Mouse (Mus musculus) kidney, adult 18-20 months (tissue): ENCODE measurements at regions not wholly inside any gene's neighbourhood (a gene's known extent, or its start where the extent isn't known, plus 50 kb on each side); places are given as distances from the start of the nearest gene placed in this dataset.
"Not testable (repeated sequence)": the region's sequence is repeated elsewhere in the genome, so short reads cannot be mapped to it uniquely, and the experiment has no call there.

Experiments used
- DNase-seq: peaks from one replicate; pipeline ENCODE4 v3.0.0; 2021

DNA sequence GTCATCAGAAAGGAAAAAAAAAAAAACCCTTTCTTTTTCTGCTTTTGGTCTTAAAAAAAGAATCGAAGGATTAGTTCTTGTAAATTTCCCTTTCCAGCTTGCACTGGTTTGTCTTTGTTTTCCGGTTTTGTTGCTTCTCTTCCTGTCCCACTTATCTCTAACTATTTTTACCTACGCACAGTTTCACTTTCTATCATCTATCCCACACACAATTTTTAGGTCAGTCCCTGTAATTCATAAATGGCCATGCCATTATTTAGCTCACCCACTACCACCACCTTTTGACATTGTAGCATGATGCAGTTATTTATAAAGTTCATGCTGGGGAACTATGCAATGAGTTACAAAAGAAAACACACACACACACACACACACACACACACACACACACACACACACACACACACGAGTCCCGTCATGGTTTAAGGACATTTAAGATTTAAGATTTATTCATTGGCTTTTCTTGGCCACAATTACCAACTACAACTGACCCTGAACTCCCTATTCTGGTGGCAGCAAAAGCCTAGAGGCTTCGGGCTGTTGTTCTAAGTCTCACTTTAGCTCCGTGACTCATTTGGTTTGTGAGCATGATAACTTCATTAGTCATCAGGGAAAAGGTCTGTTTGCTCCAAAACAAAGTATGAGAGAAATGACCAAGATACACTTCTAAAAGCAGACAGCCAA lies 164.6 kb upstream of the Gm10131 start:
- DNase-seq: no peak

GRCm38 (mm10) chr8:34274796-34275195 lies 163.3 kb upstream of the Gm10131 start:
- not testable (repeated sequence) for DNase-seq

DNA sequence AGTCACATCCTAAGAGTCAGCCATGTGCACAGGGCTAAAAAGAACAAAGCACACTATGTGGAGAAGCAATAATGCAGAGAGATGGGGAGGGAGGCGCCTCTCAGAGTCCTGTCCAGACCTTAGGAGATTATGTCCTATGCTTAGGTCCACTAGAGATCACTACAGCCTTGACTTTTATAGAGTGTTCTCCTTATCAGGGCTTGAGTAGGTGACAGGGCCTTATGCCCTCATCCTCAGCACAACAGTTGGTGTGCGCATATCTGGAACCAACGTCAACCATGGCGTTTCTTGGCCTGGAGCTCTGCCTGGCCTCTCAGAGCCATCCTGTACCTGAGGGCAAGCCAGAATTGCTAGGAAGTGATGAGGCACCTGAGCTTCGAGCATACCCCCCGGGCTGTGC lies 162.6 kb upstream of the Gm10131 start:
- DNase-seq: no peak

GRCm38 (mm10) chr8:34269848-34270247 lies 158.3 kb upstream of the Gm10131 start:
- no peak for DNase-seq

- DNase-seq: no peak
Measured at GRCm38 (mm10) chr8:34268806-34269520, 157.4 kb upstream of the Gm10131 start.

- DNase-seq: no peak
Measured at GRCm38 (mm10) chr8:34254978-34255377, 143.4 kb upstream of the Gm10131 start.

DNA sequence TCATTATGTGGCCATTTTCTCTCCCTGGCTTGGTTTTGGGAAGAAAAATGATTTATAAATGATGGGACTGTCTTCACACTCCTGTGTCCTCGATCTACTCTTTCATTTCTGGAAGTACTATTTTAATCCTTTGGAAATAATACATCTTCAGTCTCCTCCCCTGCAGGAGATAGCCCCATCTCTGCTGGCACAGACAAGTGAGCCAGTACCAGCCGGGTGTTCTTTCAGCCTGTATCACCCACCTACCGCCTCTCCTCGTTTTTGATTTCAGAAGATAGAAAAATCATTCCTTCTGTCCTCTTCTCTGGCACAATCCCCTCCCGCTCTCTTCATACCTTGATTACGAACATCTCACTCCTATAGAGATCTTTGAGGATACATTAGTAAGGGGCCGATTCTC lies 140.4 kb upstream of the Gm10131 start:
- no peak for DNase-seq

- no peak for DNase-seq
Measured at GRCm38 (mm10) chr8:34239346-34239900, 127.9 kb upstream of the Gm10131 start.

DNA sequence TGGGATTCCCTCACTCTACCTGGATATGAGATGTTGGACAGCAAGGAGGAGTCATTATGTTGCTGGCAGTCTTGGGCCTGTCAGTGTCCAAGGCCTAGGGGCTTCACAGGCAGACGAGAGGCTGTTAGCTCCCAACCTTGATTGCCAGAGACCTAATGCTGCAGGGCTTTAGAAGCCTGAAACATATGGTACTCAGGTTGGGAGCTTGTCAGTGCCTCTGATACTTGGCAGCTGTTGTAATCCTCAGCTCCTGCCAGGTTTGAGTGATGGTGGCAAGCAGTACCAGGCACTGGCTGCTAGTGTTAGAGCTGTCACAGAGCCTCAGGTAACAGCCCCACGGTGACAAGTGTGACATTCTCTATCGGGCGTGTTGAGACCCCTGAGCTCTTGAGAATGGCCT lies 122.2 kb upstream of the Gm10131 start:
- no peak for DNase-seq

DNA sequence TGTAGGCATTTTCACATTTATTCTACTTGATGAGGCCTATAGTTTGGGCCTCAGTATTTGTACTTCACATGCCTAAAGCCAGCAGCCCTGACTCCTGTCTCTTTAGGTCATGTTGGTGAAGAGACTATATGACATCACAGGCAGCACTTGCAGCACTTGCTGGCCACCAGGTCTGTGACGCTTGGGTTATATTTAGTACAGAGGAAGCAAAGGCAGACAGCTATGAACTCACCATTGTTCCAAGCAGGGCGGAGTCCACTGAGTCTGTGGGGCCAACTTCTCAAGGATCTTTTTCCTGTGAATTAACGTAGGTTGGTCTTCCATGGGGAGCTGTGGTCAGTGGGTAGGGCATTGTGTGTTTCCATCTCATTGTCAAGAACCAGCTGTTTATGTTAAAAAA lies 117.9 kb upstream of the Gm10131 start:
- DNase-seq: no peak

DNA sequence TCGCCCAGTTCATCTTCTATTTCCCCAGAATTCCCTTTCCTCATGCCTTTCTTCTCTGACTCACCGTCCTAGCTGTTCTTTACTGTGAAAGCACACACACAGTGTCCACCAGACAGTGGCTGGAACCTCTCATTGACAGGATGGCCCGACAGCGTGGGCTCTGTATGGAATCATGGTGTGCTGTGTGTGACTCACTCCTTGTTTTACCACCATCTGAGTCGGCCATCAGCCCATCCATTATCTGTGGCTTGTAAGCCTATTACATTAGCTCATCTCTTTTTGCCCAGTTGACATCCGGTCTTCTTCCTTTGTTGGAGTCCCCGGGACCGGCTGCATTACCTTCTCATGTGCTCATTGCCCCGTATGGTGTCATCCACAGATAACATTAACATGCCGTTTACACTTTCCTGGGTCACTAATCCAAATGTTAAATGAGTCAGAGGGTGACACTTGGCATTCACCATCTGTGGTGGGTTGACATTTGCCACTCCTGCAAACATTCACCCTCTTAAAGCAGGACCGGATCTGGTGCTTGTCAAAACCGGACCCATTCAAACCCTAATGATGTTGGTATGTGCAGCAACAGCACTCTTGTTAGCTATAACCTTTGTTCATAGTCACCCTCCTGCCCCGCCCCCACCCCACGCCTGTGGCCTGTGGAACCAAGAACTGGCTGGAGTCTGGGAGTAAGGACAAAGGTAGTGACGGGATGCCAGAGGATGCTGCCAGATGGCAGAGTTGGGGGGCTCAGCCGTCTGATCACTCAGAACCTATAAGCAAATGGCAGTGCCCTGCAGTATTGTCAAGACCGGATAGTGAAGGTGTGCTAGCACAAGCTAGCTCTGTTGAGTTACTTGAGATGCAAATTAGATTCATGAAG lies 113.7 kb upstream of the Gm10131 start:
- DNase-seq: no peak

GRCm38 (mm10) chr8:34222187-34222586 lies 110.7 kb upstream of the Gm10131 start:
- no peak for DNase-seq
